Mouse (Mus musculus) MEL (cell line): ENCODE measurements around the gene Igfn1.

Experiments
- CTCF ChIP-seq, 3 experiments: IDR thresholded peaks in 2 of 3; conservative IDR thresholded peaks in 1 of 3; 2 replicates each; pipeline ENCODE4 v1.5.1; 2011 to 2012; ENCODE audit warnings: low read length in 3 of 3, low read depth in 2 of 3, mild to moderate bottlenecking in 2 of 3, improper control_type of control experiment in 1 of 3, inconsistent platforms in 1 of 3, mixed read lengths in 1 of 3, moderate library complexity in 1 of 3; ENCODE audit not compliant: control insufficient read depth in 1 of 3, insufficient read depth in 1 of 3, poor library complexity in 1 of 3, severe bottlenecking in 1 of 3
- E2F4 ChIP-seq: IDR thresholded peaks from 2 replicates; pipeline ENCODE4 v1.6.1; 2011; ENCODE audit warnings: low read depth, low read length, improper control_type of control experiment, borderline replicate concordance
- HCFC1 ChIP-seq: IDR thresholded peaks from 2 replicates; pipeline ENCODE4 v1.6.1; 2012; ENCODE audit warnings: low read depth, mild to moderate bottlenecking, inconsistent platforms, low read length, improper control_type of control experiment, moderate library complexity
- MAFK ChIP-seq: IDR thresholded peaks from 2 replicates; pipeline ENCODE4 v1.6.1; 2011; ENCODE audit warnings: low read depth, mild to moderate bottlenecking, low read length, improper control_type of control experiment, borderline replicate concordance
- NELFE ChIP-seq: IDR thresholded peaks from 2 replicates; pipeline ENCODE4 v1.6.1; 2011; ENCODE audit warnings: low read depth, low read length, improper control_type of control experiment
- POLR2A ChIP-seq, 2 experiments: IDR thresholded peaks; 2 replicates each; pipeline ENCODE4 v1.6.1; 2011 to 2012; ENCODE audit warnings: low read length in 2 of 2, mild to moderate bottlenecking in 2 of 2, control low read depth in 1 of 2, improper control_type of control experiment in 1 of 2, low read depth in 1 of 2, moderate library complexity in 1 of 2; ENCODE audit not compliant: control insufficient read depth in 1 of 2, insufficient read depth in 1 of 2, poor library complexity in 1 of 2

DNA sequence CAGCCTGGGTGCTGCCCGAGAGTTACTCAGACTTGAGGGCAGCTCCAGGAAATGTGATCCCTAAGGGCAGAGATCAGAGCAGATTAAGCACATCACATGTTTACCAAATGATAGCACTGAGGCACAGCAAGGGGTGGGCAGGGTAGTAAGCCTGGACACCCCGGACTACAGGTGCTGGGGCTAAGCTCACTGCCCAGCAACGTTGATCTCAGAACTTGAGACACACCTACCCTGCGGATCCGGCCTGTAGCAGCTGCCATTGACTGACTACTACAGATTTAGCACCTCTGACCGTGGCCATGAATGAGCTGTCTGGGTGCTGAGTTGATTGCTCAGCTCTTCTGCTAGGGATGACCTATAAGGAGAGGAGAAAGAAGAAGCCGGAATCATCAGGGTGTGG lies 8.6 kb downstream of the Igfn1 start:
- TF ChIP-seq NELFE = no peak
- no peak for TF ChIP-seq MAFK
- no peak for TF ChIP-seq E2F4
- no peak for TF ChIP-seq HCFC1
- no peak for TF ChIP-seq CTCF (IDR thresholded peaks at IDR 0.05 in 2 of 3, conservative IDR thresholded peaks at IDR 0.05 in 1 of 3; ENCODE audit: control insufficient read depth in 1 of 3, insufficient read depth in 1 of 3, low read depth in 2 of 3, low read length in 3 of 3, poor library complexity in 1 of 3, severe bottlenecking in 1 of 3)
- no peak for TF ChIP-seq POLR2A (IDR thresholded peaks at IDR 0.05; ENCODE audit: control insufficient read depth in 1 of 2, insufficient read depth in 1 of 2, low read depth in 1 of 2, low read length in 2 of 2, poor library complexity in 1 of 2)
